Mouse (Mus musculus): ENCODE results near the gene Elovl2. TPM values are rescaled to one million over a fixed set of nuclear protein-coding genes. Genes with fewer than 3 reads are reported as not detected.

Elovl2 gene
- polyA plus RNA-seq, 1 experiment from 2014 or later, result 0.92 TPM

Other genes with a start within 250 kb of the Elovl2 start
- 52.1 and 54.6 TPM in 2 replicates for gene Pak1ip1, start 219.4 kb downstream of the Elovl2 start, polyA plus RNA-seq (2014; fragmentation: Nextera tagmentation; extraction: Ambion mirVana)
- 245 and 252 TPM in 2 replicates for gene Tmem14c, start 204.1 kb downstream of the Elovl2 start, polyA plus RNA-seq (2014; fragmentation: Nextera tagmentation; extraction: Ambion mirVana)
- gene Mak, start 140.7 kb downstream of the Elovl2 start, polyA plus RNA-seq (2014; fragmentation: Nextera tagmentation; extraction: Ambion mirVana), result 0.04 and 0.15 TPM in 2 replicates
- gene Gcm2, start 109.4 kb downstream of the Elovl2 start, polyA plus RNA-seq (2014; fragmentation: Nextera tagmentation; extraction: Ambion mirVana), result not detected in 2 replicates
- not detected in 2 replicates for gene Sycp2l, start 106.1 kb downstream of the Elovl2 start, polyA plus RNA-seq (2014; fragmentation: Nextera tagmentation; extraction: Ambion mirVana)
- gene Smim13, start 29.4 kb upstream of the Elovl2 start, polyA plus RNA-seq (2014; fragmentation: Nextera tagmentation; extraction: Ambion mirVana), result 8.8 and 10.6 TPM in 2 replicates
- gene Gm17364, start 53.6 kb upstream of the Elovl2 start, polyA plus RNA-seq (2014; fragmentation: Nextera tagmentation; extraction: Ambion mirVana), result not detected in 2 replicates